Mouse (Mus musculus): ENCODE results near the gene Topors. TPM values are rescaled to one million over a fixed set of nuclear protein-coding genes. Genes with fewer than 3 reads are reported as not detected.
A peak's percentile ranks its signal among the peaks of the same experiment; 100 is the strongest.

Topors gene
- polyA plus RNA-seq (2014; fragmentation: Nextera tagmentation; extraction: Ambion mirVana): 55.9 and 58.1 TPM in 2 replicates

DNA sequence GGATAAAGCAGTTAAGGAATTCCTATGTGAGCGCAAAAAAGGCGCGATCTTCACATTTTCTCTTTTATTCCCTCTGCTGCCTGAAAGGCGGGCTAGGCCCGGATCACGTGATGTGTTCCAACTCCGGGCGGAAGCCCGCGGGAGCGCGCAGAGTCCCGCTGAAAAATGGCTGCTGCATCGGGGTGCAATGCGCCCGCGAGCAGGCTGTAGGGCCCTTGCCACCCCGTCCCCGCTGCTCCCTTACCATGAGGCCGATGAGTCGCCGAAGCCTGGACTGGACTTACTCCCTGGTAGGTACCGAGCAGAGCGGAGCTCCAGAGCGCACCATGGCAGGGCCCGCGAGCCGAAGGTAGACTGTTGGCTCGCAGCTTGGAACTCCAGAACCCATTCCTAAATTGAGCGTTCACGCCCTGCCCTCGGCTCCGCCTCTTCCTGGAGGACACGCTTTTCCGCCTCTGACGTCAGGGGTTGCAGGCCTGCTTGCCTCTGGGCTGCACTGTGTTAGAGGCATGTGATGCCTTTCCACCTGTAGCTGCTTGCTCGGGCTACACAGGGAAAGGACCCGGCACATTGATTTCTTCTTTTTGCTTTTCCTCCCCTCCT is at the start of gene Topors, which contains the start of gene Smim27:
Topors (minus strand) TSS at position 421 of the 603 bp plus-strand sequence.
Smim27 (plus strand) TSS at position 150 of the 603 bp plus-strand sequence.
- no peaks in the 10 kb centered on the region for H3K4me1 ChIP-seq (ENCODE audit: control insufficient read depth, insufficient read depth, low read length)
- H3K4me3 ChIP-seq (ENCODE audit: low read depth, low read length): peak within 1 kb of the TSS; percentile 74
- no peaks in the 10 kb centered on the region for H3K27me3 ChIP-seq (ENCODE audit: control insufficient read depth, insufficient read depth, low read length)
- H3K9ac ChIP-seq (replicated peaks; ENCODE audit: low read length): peak within 1 kb of the TSS; percentile 86
- no peaks in the 10 kb centered on the region for H3K36me3 ChIP-seq (replicated peaks; ENCODE audit: control insufficient read depth, insufficient read depth, low read depth, low read length)
- peak within 1 kb of the TSS; percentile 52 for H3K4me2 ChIP-seq (ENCODE audit: low read depth, low read length)
- DNase-seq (ENCODE audit: low spot score) (peak; percentile 97), ATAC-seq (replicated peaks; ENCODE audit: insufficient number of reproducible peaks, low FRiP score, low TSS enrichment, low read depth) (peak; percentile 97)
- H3K27ac ChIP-seq (replicated peaks; ENCODE audit: low read depth, low read length): peak within 1 kb of the TSS; percentile 93
- no peaks in the 10 kb centered on the region for H3K9me3 ChIP-seq (replicated peaks; ENCODE audit: control insufficient read depth, low read length)
- under 1% methylated on average over 38 of the region's 38 CpGs for WGBS

DNA sequence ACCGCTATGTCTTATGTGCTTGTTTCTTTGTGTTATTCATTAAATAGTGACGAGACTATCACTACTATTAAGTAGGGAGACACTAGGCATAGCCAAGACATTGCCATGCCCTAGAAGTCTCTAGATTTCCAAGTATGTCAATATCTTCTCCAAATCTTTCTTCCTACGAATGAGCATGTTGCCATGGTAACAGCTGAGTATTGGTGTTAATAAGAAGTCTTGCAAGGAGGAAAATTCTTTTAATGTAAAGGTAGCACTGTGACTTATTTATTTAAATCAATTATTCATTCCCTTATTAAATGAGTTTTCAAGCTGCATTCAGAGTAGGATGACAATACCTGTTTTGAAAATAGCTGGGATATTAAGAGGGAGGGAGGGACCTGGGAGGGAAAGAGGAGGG is 47.8 kb upstream of the Topors start:
- H3K36me3 ChIP-seq (replicated peaks; ENCODE audit: control insufficient read depth, insufficient read depth, low read depth, low read length): no peaks in the 10 kb centered on the region
- H3K9ac ChIP-seq (replicated peaks; ENCODE audit: low read length): no peak overlapping the region
- H3K27me3 ChIP-seq (ENCODE audit: control insufficient read depth, insufficient read depth, low read length): no peaks in the 10 kb centered on the region
- H3K9me3 ChIP-seq (replicated peaks; ENCODE audit: control insufficient read depth, low read length): no peaks in the 10 kb centered on the region
- H3K4me2 ChIP-seq (ENCODE audit: low read depth, low read length): no peak overlapping the region
- no peaks in the 10 kb centered on the region for H3K4me1 ChIP-seq (ENCODE audit: control insufficient read depth, insufficient read depth, low read length)
- WGBS: 72% methylated on average over 3 of the region's 3 CpGs
- ATAC-seq (replicated peaks; ENCODE audit: insufficient number of reproducible peaks, low FRiP score, low TSS enrichment, low read depth) (no peak), DNase-seq (ENCODE audit: low spot score) (no peak)
- H3K4me3 ChIP-seq (ENCODE audit: low read depth, low read length): no peak overlapping the region
- H3K27ac ChIP-seq (replicated peaks; ENCODE audit: low read depth, low read length): no peak overlapping the region

DNA sequence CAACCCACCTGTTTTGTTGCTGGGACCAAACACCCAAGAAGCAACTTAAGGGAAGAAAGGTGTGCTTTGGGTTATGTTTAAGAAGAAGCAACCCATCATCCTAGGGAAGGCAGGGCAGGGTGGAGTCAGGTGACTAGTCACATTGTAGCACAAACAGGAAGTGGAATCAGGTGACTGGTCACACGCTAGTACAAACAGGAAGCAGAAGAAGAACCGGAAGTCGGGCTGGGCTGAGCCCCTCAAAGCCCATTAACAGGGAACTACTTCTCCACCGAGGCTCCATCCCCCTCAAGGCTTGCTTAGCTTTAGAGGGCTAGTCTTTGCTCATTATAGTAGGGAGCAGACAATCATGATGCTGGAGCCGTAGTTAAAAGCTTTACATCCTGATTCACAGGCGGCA is 43.4 kb upstream of the Topors start:
- no peak for ATAC-seq (replicated peaks; ENCODE audit: insufficient number of reproducible peaks, low FRiP score, low TSS enrichment, low read depth)
- H3K4me1 ChIP-seq (ENCODE audit: control insufficient read depth, insufficient read depth, low read length): no peaks in the 10 kb centered on the region

DNA sequence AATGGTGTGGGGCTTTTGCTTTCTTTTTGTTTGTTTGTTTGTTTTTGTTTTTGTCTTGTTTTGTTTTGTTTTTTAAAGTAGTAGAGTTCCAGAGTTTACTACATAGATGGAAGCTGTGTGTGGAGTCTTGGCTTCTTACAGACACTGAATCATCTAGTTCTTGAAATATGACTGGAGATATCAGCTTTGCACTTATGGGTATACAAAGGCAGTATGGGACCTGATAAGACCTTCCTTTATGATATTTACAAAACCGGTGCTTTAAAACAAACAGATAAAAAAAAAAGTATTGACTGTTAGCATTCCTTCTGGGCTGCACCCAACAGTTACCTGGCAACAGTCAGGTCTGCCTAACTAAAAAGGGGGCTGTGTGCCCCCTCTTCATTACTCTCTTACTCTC is 42.6 kb upstream of the Topors start:
- H3K9ac ChIP-seq (replicated peaks; ENCODE audit: low read length): no peak overlapping the region
- no peak overlapping the region for H3K4me3 ChIP-seq (ENCODE audit: low read depth, low read length)
- no peaks in the 10 kb centered on the region for H3K27me3 ChIP-seq (ENCODE audit: control insufficient read depth, insufficient read depth, low read length)
- no peaks in the 10 kb centered on the region for H3K9me3 ChIP-seq (replicated peaks; ENCODE audit: control insufficient read depth, low read length)
- H3K36me3 ChIP-seq (replicated peaks; ENCODE audit: control insufficient read depth, insufficient read depth, low read depth, low read length): no peaks in the 10 kb centered on the region
- ATAC-seq (replicated peaks; ENCODE audit: insufficient number of reproducible peaks, low FRiP score, low TSS enrichment, low read depth) (no peak), DNase-seq (ENCODE audit: low spot score) (no peak)
- 76% methylated on average over 1 of the region's 1 CpGs for WGBS
- H3K4me2 ChIP-seq (ENCODE audit: low read depth, low read length): no peak overlapping the region
- no peaks in the 10 kb centered on the region for H3K4me1 ChIP-seq (ENCODE audit: control insufficient read depth, insufficient read depth, low read length)
- H3K27ac ChIP-seq (replicated peaks; ENCODE audit: low read depth, low read length): no peak overlapping the region

More for the DNA sequence above, 43.4 kb upstream of the Topors start:
- Histone ChIP-seq H3K4me3 (ENCODE audit: low read depth, low read length) (no peak overlapping the region), H3K27me3 (ENCODE audit: control insufficient read depth, insufficient read depth, low read length) (no peaks in the 10 kb centered on the region), H3K27ac (replicated peaks; ENCODE audit: low read depth, low read length) (no peak overlapping the region), H3K4me2 (ENCODE audit: low read depth, low read length) (no peak overlapping the region), H3K9me3 (replicated peaks; ENCODE audit: control insufficient read depth, low read length) (no peaks in the 10 kb centered on the region), H3K36me3 (replicated peaks; ENCODE audit: control insufficient read depth, insufficient read depth, low read depth, low read length) (no peaks in the 10 kb centered on the region), H3K9ac (replicated peaks; ENCODE audit: low read length) (no peak overlapping the region)
- WGBS: 67% methylated on average over 6 of the region's 6 CpGs
- DNase-seq (ENCODE audit: low spot score): no peak

DNA sequence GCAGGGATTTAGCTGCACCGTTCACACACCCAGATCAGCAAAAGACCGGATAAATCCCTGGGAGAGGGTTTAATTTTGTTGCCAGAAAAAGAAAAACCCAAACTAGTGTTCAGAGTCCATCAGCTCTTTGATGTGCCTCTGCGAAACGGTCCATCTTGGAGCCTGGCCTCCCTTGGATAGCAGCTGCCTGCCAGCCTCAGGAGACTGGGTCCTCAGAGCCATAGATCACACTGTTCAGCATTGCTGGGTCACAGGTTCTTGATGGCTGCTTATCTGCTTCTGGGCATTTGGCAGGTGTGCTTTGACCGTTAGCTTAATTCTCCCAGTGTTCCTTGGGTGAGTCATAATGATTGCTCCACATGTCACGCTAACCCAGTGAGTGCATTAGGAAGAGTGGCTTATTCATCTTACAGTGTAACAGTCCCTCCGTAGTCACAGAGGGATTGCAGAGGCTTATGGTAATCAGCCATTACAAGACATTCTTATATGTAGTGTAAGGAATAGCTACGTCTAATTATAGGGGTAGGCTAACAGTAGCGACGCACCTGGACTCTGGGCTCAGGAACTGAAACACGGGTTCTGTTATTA is 41.2 kb upstream of the Topors start:
- WGBS: 81% methylated on average over 11 of the region's 11 CpGs
- H3K36me3 ChIP-seq (replicated peaks; ENCODE audit: control insufficient read depth, insufficient read depth, low read depth, low read length): no peaks in the 10 kb centered on the region
- ATAC-seq (replicated peaks; ENCODE audit: insufficient number of reproducible peaks, low FRiP score, low TSS enrichment, low read depth) (no peak), DNase-seq (ENCODE audit: low spot score) (no peak)
- H3K4me2 ChIP-seq (ENCODE audit: low read depth, low read length): no peak overlapping the region
- H3K27me3 ChIP-seq (ENCODE audit: control insufficient read depth, insufficient read depth, low read length): no peaks in the 10 kb centered on the region
- no peak overlapping the region for H3K4me3 ChIP-seq (ENCODE audit: low read depth, low read length)
- H3K9ac ChIP-seq (replicated peaks; ENCODE audit: low read length): no peak overlapping the region
- H3K9me3 ChIP-seq (replicated peaks; ENCODE audit: control insufficient read depth, low read length): no peaks in the 10 kb centered on the region
- H3K4me1 ChIP-seq (ENCODE audit: control insufficient read depth, insufficient read depth, low read length): no peaks in the 10 kb centered on the region
- H3K27ac ChIP-seq (replicated peaks; ENCODE audit: low read depth, low read length): no peak overlapping the region

DNA sequence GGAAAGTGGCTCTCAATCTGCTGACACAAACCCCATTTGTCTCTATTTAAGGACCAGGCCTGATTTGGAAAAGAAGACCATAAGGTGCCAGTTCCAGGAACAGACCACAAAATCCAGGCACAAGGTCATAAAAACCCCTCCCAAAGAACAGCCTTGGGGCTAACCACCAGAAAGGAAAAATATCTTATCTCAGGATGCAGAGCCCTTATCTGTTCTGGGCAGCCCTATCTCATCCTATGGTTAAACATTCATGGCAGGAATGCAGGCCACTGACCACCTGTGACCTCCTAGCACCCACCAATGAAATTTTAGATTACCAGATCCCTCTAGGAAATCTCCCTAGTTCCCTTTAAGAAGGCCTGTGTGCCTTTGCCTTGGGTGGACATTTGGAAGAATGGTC is 40.0 kb upstream of the Topors start:
- no peak for ATAC-seq (replicated peaks; ENCODE audit: insufficient number of reproducible peaks, low FRiP score, low TSS enrichment, low read depth)
- H3K9ac ChIP-seq (replicated peaks; ENCODE audit: low read length): no peak overlapping the region
- no peaks in the 10 kb centered on the region for H3K4me1 ChIP-seq (ENCODE audit: control insufficient read depth, insufficient read depth, low read length)
- H3K4me2 ChIP-seq (ENCODE audit: low read depth, low read length): no peak overlapping the region
- no peak overlapping the region for H3K27ac ChIP-seq (replicated peaks; ENCODE audit: low read depth, low read length)
- no peaks in the 10 kb centered on the region for H3K27me3 ChIP-seq (ENCODE audit: control insufficient read depth, insufficient read depth, low read length)
- no peaks in the 10 kb centered on the region for H3K9me3 ChIP-seq (replicated peaks; ENCODE audit: control insufficient read depth, low read length)
- DNase-seq (ENCODE audit: low spot score): no peak
- no peak overlapping the region for H3K4me3 ChIP-seq (ENCODE audit: low read depth, low read length)
- H3K36me3 ChIP-seq (replicated peaks; ENCODE audit: control insufficient read depth, insufficient read depth, low read depth, low read length): no peaks in the 10 kb centered on the region

DNA sequence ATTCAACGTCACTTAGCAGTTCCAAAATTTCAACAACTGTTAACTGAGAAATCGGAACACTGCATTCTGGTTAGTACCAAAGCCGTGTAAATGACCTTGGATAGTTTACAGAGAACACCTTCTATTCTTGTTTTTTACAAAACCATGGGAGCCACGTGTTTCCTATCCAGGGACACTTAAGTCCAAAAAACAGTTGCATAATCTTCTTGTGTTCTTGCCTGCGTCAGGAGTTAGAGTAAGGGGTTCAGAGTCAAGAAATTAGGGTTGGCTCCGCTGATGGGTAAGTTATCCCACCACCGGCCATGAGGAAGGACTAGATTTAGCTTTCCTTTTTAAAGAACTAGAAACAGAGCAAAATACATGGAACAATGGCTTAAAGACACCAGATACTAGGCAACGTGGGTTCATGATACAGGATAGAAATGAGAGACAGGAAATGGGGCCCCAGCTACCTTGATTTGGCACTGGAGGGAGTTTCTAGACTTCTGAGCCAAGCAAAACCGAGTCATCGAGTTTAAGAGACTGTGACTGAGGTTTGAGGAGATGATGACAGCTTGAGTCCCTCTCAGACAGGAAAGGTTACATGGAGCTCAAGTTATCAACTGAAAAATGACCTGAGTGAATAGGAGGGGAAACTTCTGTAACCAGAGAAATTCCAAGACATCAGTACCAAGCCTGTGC is 32.9 kb upstream of the Topors start:
- Histone ChIP-seq H3K9me3 (replicated peaks; ENCODE audit: control insufficient read depth, low read length) (no peaks in the 10 kb centered on the region), H3K27me3 (ENCODE audit: control insufficient read depth, insufficient read depth, low read length) (no peaks in the 10 kb centered on the region), H3K9ac (replicated peaks; ENCODE audit: low read length) (no peak overlapping the region), H3K4me3 (ENCODE audit: low read depth, low read length) (no peak overlapping the region), H3K27ac (replicated peaks; ENCODE audit: low read depth, low read length) (no peak overlapping the region), H3K36me3 (replicated peaks; ENCODE audit: control insufficient read depth, insufficient read depth, low read depth, low read length) (no peaks in the 10 kb centered on the region), H3K4me1 (ENCODE audit: control insufficient read depth, insufficient read depth, low read length) (no peaks in the 10 kb centered on the region), H3K4me2 (ENCODE audit: low read depth, low read length) (no peak overlapping the region)
- 77% methylated on average over 10 of the region's 10 CpGs for WGBS
- DNase-seq (ENCODE audit: low spot score): no peak
- no peak for ATAC-seq (replicated peaks; ENCODE audit: insufficient number of reproducible peaks, low FRiP score, low TSS enrichment, low read depth)
